Mouse (Mus musculus) urinary bladder, adult 18-20 months (tissue): ENCODE data around the gene Smurf1.

Source experiments
- DNase-seq, 2 experiments: peaks; one replicate each; pipeline ENCODE4 v3.0.0; 2022; ENCODE audit warnings: low spot score in 2 of 2, mixed read lengths in 2 of 2

Smurf1 gene

GRCm38 (mm10) chr5:144965639-144966351 is at the start of gene Smurf1:
TSS of gene Smurf1 (minus strand) at chr5:144965847.
- DNase-seq = peak; percentile 57 to 72

GRCm38 (mm10) chr5:145014278-145014677 is 48.6 kb upstream of the Smurf1 start:
- no peak for DNase-seq

GRCm38 (mm10) chr5:145008878-145009659 is 43.4 kb upstream of the Smurf1 start:
- DNase-seq = no peak

DNA sequence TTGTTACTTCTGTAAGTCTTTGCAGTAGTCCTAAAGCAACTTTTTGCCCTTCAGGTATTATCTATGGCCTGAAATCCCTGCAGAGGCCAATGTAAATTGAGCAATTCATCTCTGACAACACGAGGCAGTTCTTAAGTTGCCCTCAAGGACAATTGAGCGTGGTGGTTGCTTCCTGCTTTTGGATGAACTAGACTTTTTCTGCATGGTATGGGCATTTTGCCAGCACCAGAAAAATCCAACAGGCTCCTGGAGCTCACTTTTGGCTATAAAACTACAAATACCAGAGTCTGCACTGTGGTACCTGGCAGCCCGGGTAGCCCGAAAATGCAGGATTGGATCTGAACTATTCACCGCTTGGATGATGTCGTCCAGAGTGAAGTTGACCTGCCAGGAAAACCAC is 39.9 kb upstream of the Smurf1 start:
- no peak for DNase-seq

DNA sequence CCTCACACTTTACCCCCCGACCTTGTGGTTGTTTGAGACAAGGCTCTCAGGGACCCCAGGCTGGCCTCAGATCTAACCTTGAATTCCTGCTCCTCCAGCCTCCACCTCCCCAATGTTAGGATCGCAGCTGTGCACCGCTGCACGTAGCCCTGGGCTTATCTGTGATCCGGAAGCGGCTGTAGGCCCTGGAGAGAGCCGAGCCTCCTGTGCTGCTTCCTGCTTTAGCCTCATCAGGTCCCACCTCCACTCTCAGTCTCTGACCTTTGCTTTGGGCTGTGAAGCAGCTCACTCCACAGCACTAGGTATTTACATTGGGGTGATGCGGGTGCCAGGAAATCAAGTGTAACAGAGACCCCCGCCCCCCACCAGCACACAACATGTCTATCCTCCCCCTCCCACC is 38.8 kb upstream of the Smurf1 start:
- DNase-seq = no peak

- no peak for DNase-seq
These were observed 37.7 kb upstream of the Smurf1 start for GRCm38 (mm10) chr5:145003362-145003761.

DNA sequence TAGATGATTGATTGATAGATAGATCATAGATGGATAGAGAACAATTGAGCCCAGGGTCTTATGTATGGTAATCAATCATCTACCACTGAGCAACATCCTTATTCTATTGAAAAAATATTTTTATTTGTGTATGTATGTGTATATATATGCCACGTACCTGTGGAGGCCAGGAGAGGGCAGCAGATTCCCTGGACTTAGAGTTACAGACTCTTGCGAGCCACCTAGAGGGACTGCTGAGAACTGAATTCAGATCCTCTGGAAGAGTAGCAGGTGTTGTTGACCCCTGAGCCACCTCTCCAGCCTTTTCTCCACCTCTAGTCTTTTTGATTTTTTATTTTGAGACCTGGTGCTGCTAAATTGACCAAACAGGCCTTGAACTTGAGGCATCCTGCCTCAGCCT is 32.8 kb upstream of the Smurf1 start:
- DNase-seq = no peak

GRCm38 (mm10) chr5:144990481-144990880 is 24.8 kb upstream of the Smurf1 start:
- DNase-seq = no peak

- no peak for DNase-seq
These were observed 24.4 kb upstream of the Smurf1 start for GRCm38 (mm10) chr5:144990051-144990450.

GRCm38 (mm10) chr5:144989061-144989405 is 23.4 kb upstream of the Smurf1 start:
- DNase-seq = no peak

DNA sequence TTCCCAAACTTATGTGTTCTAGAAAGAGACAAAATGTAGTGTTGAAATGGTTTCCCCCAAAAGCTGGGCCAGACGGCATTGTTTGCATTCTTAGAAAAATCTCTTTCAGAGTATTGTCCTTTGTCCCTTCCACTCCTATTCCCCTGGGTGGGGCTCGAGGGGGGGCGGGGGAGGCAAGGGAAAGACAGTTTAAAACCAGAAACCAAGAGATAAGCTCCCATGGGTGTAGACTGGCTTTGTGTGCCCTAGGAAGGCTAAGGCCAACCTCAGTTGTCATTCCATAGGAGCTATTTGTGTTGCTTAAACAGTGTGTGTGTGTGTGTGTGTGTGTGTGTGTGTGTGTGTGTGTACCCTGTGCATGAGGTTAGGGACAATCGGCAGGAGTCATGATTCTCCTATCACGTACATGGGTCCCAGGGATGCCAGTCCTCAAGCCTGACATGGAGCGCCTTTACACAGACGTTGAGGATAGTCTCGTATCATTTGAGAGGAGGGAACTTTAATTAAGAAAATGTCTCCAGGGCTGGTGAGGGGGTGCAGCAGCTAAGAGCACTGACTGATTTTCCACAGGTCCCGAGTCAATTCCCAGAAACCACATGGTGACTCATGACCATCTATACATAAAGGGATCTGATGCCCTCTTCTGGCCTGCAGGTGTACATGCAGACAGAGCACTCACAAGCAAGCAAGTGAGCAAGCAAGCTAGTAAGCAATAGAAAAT is 22.9 kb upstream of the Smurf1 start:
- DNase-seq = peak; percentile 15 to 29

DNA sequence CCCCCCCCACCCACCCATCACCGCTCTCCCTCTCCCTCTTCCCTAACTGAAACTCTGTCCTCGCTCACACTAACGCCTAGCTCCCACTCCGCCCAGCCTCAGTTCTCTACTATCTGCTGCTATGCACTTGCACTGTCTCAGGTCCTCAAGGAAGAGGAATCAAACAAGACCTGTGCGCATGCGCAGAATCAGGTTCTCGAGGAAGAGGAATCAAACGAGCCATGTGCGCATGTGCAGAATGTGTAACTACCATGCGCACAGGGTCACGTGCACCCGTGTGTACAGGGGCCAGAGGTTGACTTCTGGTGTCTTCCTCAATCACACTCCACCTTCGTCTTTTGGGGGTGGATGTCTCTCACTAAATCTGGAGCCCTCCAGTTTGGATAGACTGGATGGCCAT is 21.9 kb upstream of the Smurf1 start:
- no peak for DNase-seq

DNA sequence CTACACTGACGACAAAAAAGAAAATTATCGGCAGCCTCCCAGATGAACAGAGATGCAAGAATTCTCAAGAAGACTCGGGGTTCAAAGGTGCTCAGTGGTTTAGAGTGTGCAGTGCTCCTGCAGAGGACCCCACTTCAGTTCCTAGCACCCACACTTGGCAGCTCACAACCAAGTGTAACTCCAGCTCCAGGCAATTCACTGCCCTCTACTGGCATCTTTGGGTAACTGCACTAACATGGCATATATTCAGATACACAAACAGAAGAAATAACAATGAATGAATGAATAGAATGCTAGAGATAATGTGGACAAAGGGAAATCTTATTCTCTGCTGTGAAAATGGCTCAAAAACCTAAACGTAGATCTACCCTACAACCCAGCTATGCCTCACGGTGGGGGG is 19.2 kb upstream of the Smurf1 start:
- no peak for DNase-seq

DNA sequence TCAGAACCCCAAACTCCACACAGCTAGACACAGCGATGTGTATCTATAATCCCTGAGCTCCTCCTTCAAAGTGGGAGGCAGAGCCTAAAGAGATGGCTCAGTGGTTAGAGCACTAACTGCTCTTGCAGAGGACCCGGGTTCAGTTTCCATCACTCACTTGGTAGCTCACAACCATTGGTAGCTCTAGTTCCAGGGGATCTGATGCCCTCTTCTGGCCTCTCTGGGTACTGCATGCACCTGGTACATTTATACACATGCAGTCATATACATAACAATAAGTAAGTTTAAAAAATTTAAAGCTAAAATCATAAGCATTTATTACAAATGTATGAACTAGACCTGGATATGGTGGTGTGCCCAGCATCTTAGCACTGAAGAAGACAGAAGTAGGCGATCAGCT is 17.6 kb upstream of the Smurf1 start:
- DNase-seq = no peak

DNA sequence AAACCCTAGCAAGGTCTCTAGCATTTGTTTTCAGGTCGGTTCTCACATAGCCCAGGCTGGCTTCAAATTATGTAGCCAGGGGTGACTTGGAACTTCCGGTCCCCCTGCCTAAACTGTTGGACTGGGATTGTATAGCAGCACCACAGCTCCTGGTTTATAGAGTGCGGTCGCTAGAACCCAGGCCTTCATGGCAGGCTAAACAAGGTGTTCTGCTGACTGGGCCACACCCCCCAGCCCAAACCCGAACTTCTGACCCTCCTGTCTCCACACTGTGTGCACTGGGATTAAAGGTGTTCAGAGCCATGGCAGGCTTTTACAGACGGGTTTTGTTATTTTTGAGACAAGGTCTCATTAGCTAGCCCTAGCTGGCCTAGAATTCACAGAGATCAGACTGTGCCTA is 13.5 kb upstream of the Smurf1 start:
- no peak for DNase-seq

DNA sequence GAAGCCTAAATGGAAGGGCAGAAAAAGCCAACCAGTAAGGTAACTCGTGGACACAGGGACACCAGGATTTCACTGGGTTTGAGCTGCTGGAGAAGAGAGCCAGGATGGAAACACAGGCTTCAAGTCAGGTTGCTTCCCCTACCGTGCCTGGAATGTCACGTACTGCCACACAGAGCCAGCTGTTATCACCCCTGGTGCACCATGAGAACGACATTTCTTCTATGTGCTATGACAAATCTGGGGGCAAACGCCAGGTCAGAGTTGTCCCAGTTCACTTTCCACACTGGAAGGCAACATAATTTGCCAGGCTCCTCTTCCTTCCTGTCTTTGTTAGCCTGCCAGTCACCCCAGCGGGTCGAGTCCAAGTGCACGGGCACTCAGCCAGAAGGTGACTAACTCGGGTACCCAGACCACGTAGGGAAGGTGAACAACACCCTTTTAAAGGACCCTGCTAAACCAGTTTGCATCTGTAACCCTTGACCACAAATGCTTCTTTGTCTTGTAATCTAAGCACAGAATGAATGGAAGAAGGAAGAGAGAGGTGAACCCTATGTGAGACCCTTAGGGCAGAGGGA is 13.0 kb upstream of the Smurf1 start:
- peak; percentile 71 to 79 for DNase-seq

DNA sequence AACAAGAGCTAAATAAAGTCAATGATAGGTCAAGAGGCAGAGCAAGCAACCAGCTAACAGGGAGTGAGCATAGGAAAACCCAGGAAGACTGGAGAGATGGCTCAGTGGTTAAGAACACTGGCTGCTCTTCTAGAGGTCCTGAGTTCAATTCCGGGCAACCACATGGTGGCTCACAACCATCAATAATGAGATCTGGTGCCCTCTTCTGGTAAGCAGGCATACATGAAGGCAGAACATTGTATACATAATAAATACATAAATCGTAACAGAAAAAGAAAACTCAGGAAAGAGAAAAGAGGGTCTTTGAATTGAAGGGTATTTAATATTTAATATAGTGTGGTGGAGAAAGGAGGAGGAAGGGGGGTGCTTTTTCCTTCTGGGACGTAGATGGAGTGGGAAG is 5.6 kb upstream of the Smurf1 start:
- no peak for DNase-seq

- peak; percentile 83 to 88 for DNase-seq
These were observed 592 bp downstream of the Smurf1 start for GRCm38 (mm10) chr5:144964872-144965638.

DNA sequence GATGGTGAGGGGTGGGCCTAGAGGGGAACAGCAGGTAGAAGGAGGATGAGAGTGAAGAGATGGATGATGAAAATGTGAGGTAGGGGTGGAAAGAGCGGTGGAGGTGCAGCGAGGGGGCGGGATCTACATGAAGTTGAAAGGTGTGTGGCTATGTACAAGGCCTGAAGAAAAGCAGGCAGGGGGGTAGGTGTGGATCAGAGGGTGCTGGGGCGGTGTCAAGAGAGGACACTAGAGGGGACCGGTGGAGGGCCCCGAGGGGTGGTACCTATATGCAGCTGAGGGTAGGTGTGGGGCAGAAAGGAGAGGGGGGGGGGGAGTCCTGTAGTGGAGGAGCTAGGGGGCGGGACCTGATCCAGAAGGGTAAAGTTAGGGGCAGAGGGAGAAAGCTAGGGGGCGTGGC is 1.2 kb downstream of the Smurf1 start:
- no peak for DNase-seq

GRCm38 (mm10) chr5:144963817-144964261 is 1.8 kb downstream of the Smurf1 start:
- DNase-seq = peak in 1 of 2 experiments; percentile 44

DNA sequence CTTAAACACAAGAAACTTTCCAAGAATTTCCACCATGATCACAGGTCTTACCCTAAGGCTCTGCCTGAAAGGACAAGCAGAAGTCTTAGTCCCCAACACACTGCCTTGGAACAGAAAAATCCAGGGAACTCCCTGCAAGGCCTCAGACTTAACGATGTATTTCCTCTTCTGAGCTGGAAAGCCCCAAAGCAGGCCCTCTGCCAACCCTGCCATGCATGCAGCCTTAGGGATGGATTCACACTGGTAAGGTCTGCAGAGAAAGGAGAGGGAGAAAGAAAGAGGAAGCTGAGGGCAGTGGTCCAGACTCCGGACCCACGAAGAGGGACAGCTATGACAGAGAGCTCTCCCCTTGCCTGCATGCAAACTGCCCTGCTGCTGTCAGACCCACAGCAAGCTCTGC is 2.2 kb downstream of the Smurf1 start:
- no peak for DNase-seq

GRCm38 (mm10) chr5:144958271-144958670 is 7.4 kb downstream of the Smurf1 start:
- no peak for DNase-seq
